Mouse (Mus musculus): ENCODE data around the gene Nckap5. TPM values are rescaled to one million over a fixed set of nuclear protein-coding genes. Genes with fewer than 3 reads are reported as not detected.

The Nckap5 gene
- polyA plus RNA-seq, 1 experiment from 2014 or later: 24.1 TPM

GRCm38 (mm10) chr1:125971933-125972332 lies 858.7 kb downstream of the Nckap5 start:
- no peaks in the 10 kb centered on the region for H3K36me3 ChIP-seq
- H3K9me3 ChIP-seq (replicated peaks): no peaks in the 10 kb centered on the region
- H3K9ac ChIP-seq: no peak overlapping the region
- H3K4me1 ChIP-seq: peaks cover 12% of the 10 kb centered on the region
- no peaks in the 10 kb centered on the region for H3K27me3 ChIP-seq
- 33% methylated on average over 6 of the region's 6 CpGs for WGBS
- no peak overlapping the region for H3K4me2 ChIP-seq (replicated peaks)
- H3K27ac ChIP-seq: peak overlapping the region; percentile 57; the same call in 1 of the 2 replicates
- no peak overlapping the region for H3K4me3 ChIP-seq
- 0 out of 2 replicates have a peak, but pooled peaks have one; percentile 30 for ATAC-seq (ENCODE audit: low FRiP score)

GRCm38 (mm10) chr1:125967671-125968070 lies 862.9 kb downstream of the Nckap5 start:
- no peak overlapping the region for H3K9ac ChIP-seq
- peaks cover 12% of the 10 kb centered on the region for H3K4me1 ChIP-seq
- ATAC-seq (ENCODE audit: low FRiP score): no peak
- no peaks in the 10 kb centered on the region for H3K9me3 ChIP-seq (replicated peaks)
- H3K36me3 ChIP-seq: no peaks in the 10 kb centered on the region
- 82% methylated on average over 6 of the region's 6 CpGs for WGBS
- no peak overlapping the region for H3K4me2 ChIP-seq (replicated peaks)
- no peak overlapping the region for H3K4me3 ChIP-seq
- no peaks in the 10 kb centered on the region for H3K27me3 ChIP-seq
- H3K27ac ChIP-seq: no peak overlapping the region

GRCm38 (mm10) chr1:125951026-125951425 lies 879.6 kb downstream of the Nckap5 start:
- 0 out of 2 replicates have a peak, but pooled peaks cover 2% of the 10 kb centered on the region for H3K4me1 ChIP-seq
- no peaks in the 10 kb centered on the region for H3K9me3 ChIP-seq (replicated peaks)
- H3K9ac ChIP-seq: no peak overlapping the region
- no peaks in the 10 kb centered on the region for H3K27me3 ChIP-seq
- no peak overlapping the region for H3K4me2 ChIP-seq (replicated peaks)
- no peak overlapping the region for H3K27ac ChIP-seq
- no peaks in the 10 kb centered on the region for H3K36me3 ChIP-seq
- 85% methylated on average over 3 of the region's 3 CpGs for WGBS
- ATAC-seq (ENCODE audit: low FRiP score): no peak
- H3K4me3 ChIP-seq: no peak overlapping the region

- H3K4me1 ChIP-seq: 0 out of 2 replicates have a peak, but pooled peaks cover 2% of the 10 kb centered on the region
- no peaks in the 10 kb centered on the region for H3K27me3 ChIP-seq
- no peak overlapping the region for H3K9ac ChIP-seq
- no peak overlapping the region for H3K4me2 ChIP-seq (replicated peaks)
- WGBS: 78% methylated on average over 6 of the region's 6 CpGs
- H3K9me3 ChIP-seq (replicated peaks): no peaks in the 10 kb centered on the region
- ATAC-seq (ENCODE audit: low FRiP score): no peak
- H3K36me3 ChIP-seq: no peaks in the 10 kb centered on the region
- no peak overlapping the region for H3K4me3 ChIP-seq
- no peak overlapping the region for H3K27ac ChIP-seq
Observed at GRCm38 (mm10) chr1:125949076-125949475, 881.5 kb downstream of the Nckap5 start.

- WGBS: 85% methylated on average over 9 of the region's 9 CpGs
- no peaks in the 10 kb centered on the region for H3K36me3 ChIP-seq
- no peak overlapping the region for H3K4me3 ChIP-seq
- 0 out of 2 replicates have a peak, but pooled peaks cover 2% of the 10 kb centered on the region for H3K4me1 ChIP-seq
- H3K4me2 ChIP-seq (replicated peaks): no peak overlapping the region
- H3K9me3 ChIP-seq (replicated peaks): no peaks in the 10 kb centered on the region
- H3K9ac ChIP-seq: no peak overlapping the region
- H3K27ac ChIP-seq: no peak overlapping the region
- no peaks in the 10 kb centered on the region for H3K27me3 ChIP-seq
- no peak for ATAC-seq (ENCODE audit: low FRiP score)
Observed at GRCm38 (mm10) chr1:125945136-125945535, 885.5 kb downstream of the Nckap5 start.

- H3K4me1 ChIP-seq: no peaks in the 10 kb centered on the region
- no peaks in the 10 kb centered on the region for H3K27me3 ChIP-seq
- H3K27ac ChIP-seq: no peak overlapping the region
- WGBS: 79% methylated on average over 1 of the region's 1 CpGs
- H3K9me3 ChIP-seq (replicated peaks): no peaks in the 10 kb centered on the region
- H3K9ac ChIP-seq: no peak overlapping the region
- ATAC-seq (ENCODE audit: low FRiP score): no peak
- no peaks in the 10 kb centered on the region for H3K36me3 ChIP-seq
- H3K4me3 ChIP-seq: no peak overlapping the region
- no peak overlapping the region for H3K4me2 ChIP-seq (replicated peaks)
Observed at GRCm38 (mm10) chr1:125943305-125943704, 887.3 kb downstream of the Nckap5 start.

GRCm38 (mm10) chr1:125925486-125925885 lies 905.1 kb downstream of the Nckap5 start:
- WGBS: 94% methylated on average over 10 of the region's 10 CpGs
- Histone ChIP-seq H3K4me3 (no peak overlapping the region), H3K9me3 (replicated peaks) (no peaks in the 10 kb centered on the region), H3K4me1 (no peaks in the 10 kb centered on the region), H3K9ac (no peak overlapping the region), H3K4me2 (replicated peaks) (no peak overlapping the region), H3K27ac (no peak overlapping the region), H3K36me3 (no peaks in the 10 kb centered on the region), H3K27me3 (no peaks in the 10 kb centered on the region)
- no peak for ATAC-seq (ENCODE audit: low FRiP score)

GRCm38 (mm10) chr1:125923062-125923461 lies 907.5 kb downstream of the Nckap5 start:
- WGBS: 80% methylated on average over 2 of the region's 2 CpGs
- ATAC-seq (ENCODE audit: low FRiP score): no peak
- Histone ChIP-seq H3K27me3 (no peaks in the 10 kb centered on the region), H3K4me2 (replicated peaks) (no peak overlapping the region), H3K27ac (no peak overlapping the region), H3K9me3 (replicated peaks) (0 out of 2 replicates have a peak, but pooled peaks cover 4% of the 10 kb centered on the region), H3K4me3 (no peak overlapping the region), H3K36me3 (no peaks in the 10 kb centered on the region), H3K9ac (no peak overlapping the region), H3K4me1 (no peaks in the 10 kb centered on the region)

GRCm38 (mm10) chr1:125920696-125921095 lies 909.9 kb downstream of the Nckap5 start:
- Histone ChIP-seq H3K9me3 (replicated peaks) (0 out of 2 replicates have a peak, but pooled peaks cover 4% of the 10 kb centered on the region), H3K9ac (no peak overlapping the region), H3K36me3 (no peaks in the 10 kb centered on the region), H3K4me3 (no peak overlapping the region), H3K4me2 (replicated peaks) (no peak overlapping the region), H3K27me3 (no peaks in the 10 kb centered on the region), H3K27ac (no peak overlapping the region), H3K4me1 (no peaks in the 10 kb centered on the region)
- no peak for ATAC-seq (ENCODE audit: low FRiP score)
- 89% methylated on average over 3 of the region's 3 CpGs for WGBS

- H3K27me3 ChIP-seq: peaks cover 18% of the 10 kb centered on the region
- no peaks in the 10 kb centered on the region for H3K9me3 ChIP-seq (replicated peaks)
- H3K4me2 ChIP-seq (replicated peaks): peak within 1 kb of the TSS; percentile 81
- peak within 1 kb of the TSS; percentile 51 for H3K9ac ChIP-seq
- peak within 1 kb of the TSS; percentile 46 for H3K4me3 ChIP-seq
- WGBS: 5% methylated on average over 30 of the region's 30 CpGs
- ATAC-seq (ENCODE audit: low FRiP score): peak; percentile 27
- H3K27ac ChIP-seq: peak within 1 kb of the TSS; percentile 49; the same call in 1 of the 2 replicates
- no peaks in the 10 kb centered on the region for H3K36me3 ChIP-seq
- peaks cover 23% of the 10 kb centered on the region for H3K4me1 ChIP-seq
Observed at GRCm38 (mm10) chr1:125912601-125913600, 917.7 kb downstream of the Nckap5 start, which contains the start of gene Lypd1. Gene Lypd1 (minus strand): TSS chr1:125913101.

- ATAC-seq (ENCODE audit: low FRiP score): peak; percentile 59
- H3K27ac ChIP-seq: 0 out of 2 replicates have a peak overlapping the region, but pooled peaks have one; percentile 19
- WGBS: 1% methylated on average over 43 of the region's 43 CpGs
Observed at GRCm38 (mm10) chr1:125911901-125912445, 918.6 kb downstream of the Nckap5 start.

GRCm38 (mm10) chr1:125911337-125911900 lies 919.2 kb downstream of the Nckap5 start:
- no peaks in the 10 kb centered on the region for H3K9me3 ChIP-seq (replicated peaks)
- peak overlapping the region; percentile 51 for H3K9ac ChIP-seq
- 0 out of 2 replicates have a peak overlapping the region, but pooled peaks have one; percentile 19 for H3K27ac ChIP-seq
- peaks cover 18% of the 10 kb centered on the region for H3K27me3 ChIP-seq
- no peaks in the 10 kb centered on the region for H3K36me3 ChIP-seq
- H3K4me3 ChIP-seq: peak overlapping the region; percentile 46
- ATAC-seq (ENCODE audit: low FRiP score): peak; percentile 55
- WGBS: under 1% methylated on average over 35 of the region's 35 CpGs
- H3K4me2 ChIP-seq (replicated peaks): peak overlapping the region; percentile 81
- H3K4me1 ChIP-seq: peaks cover 23% of the 10 kb centered on the region

More at GRCm38 (mm10) chr1:125911901-125912445, 918.6 kb downstream of the Nckap5 start:
- Histone ChIP-seq H3K4me2 (replicated peaks) (peak overlapping the region; percentile 81), H3K9me3 (replicated peaks) (no peaks in the 10 kb centered on the region), H3K4me3 (peak overlapping the region; percentile 46), H3K4me1 (peaks cover 23% of the 10 kb centered on the region), H3K36me3 (no peaks in the 10 kb centered on the region), H3K9ac (peak overlapping the region; percentile 51), H3K27me3 (peaks cover 18% of the 10 kb centered on the region)
